Mouse (Mus musculus): ENCODE measurements around the gene Bicc1.

DNA sequence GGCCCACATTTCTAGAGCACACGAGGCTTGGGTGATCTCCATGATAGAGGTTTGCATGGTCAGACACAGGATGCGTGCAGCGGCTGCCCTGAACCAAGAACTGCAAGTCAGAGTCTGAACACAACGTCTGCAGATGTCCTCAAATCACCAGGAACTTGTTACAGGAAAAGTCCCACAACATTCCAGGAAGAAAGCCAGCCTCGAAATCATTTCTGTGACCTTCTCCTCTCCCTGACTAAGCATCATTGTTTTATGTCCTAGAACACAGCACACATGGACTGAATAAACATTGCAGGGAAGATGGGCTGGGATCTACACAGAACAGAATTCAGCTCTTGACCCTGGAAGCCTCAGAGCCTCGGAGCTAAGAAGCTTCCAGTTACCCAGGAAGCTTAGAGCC lies 97.3 kb downstream of the Bicc1 start:
- TF ChIP-seq CTCF (IDR thresholded peaks at IDR 0.05; ENCODE audit: borderline replicate concordance, control insufficient read depth, extremely low read depth, insufficient read depth, low read length, poor library complexity): no peak
- TF ChIP-seq POLR2A (IDR thresholded peaks at IDR 0.05; ENCODE audit: control insufficient read depth, extremely low read depth, insufficient read depth, low read length, poor library complexity): no peak
